Mouse (Mus musculus): ENCODE measurements around the gene Mob2.

Mob2 gene

DNA sequence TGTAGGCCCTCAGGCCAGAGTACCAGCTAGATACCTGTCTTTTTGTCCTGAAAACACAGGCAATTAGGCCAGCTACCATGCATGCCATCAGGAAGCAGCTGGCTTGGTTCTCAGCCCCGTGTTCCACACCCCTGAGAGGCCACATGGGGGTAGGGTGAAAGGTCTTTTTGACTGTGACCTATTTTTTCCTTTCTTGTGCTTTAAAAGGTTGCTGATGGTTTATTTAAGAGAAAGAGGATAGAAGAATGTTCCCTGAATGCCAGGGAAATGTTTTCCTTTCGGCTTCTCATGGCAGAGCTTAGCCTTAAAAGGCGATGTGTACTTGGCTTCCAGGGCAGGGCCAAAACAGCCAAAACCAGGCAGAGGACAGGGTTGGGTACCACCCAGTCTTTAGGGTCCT, 40.0 kb downstream of the Mob2 start:
- DNase-seq (ENCODE audit: low read depth): no peak

- DNase-seq (ENCODE audit: low read depth): no peak
Measured at GRCm38 (mm10) chr7:142019699-142020098, 41.2 kb downstream of the Mob2 start.

GRCm38 (mm10) chr7:142016562-142016961, 44.3 kb downstream of the Mob2 start:
- peak; percentile 58 for DNase-seq (ENCODE audit: low read depth)

GRCm38 (mm10) chr7:142001597-142002340, 59.1 kb downstream of the Mob2 start:
- no peak for DNase-seq (ENCODE audit: low read depth)

GRCm38 (mm10) chr7:142000661-142001060, 60.2 kb downstream of the Mob2 start:
- DNase-seq (ENCODE audit: low read depth): no peak

GRCm38 (mm10) chr7:141994121-141994520, 66.7 kb downstream of the Mob2 start:
- DNase-seq (ENCODE audit: low read depth): no peak

- no peak for DNase-seq (ENCODE audit: low read depth)
Measured at GRCm38 (mm10) chr7:141991183-141991582, 69.7 kb downstream of the Mob2 start.

- DNase-seq (ENCODE audit: low read depth): no peak
Measured at GRCm38 (mm10) chr7:141988314-141988806, 72.5 kb downstream of the Mob2 start.

DNA sequence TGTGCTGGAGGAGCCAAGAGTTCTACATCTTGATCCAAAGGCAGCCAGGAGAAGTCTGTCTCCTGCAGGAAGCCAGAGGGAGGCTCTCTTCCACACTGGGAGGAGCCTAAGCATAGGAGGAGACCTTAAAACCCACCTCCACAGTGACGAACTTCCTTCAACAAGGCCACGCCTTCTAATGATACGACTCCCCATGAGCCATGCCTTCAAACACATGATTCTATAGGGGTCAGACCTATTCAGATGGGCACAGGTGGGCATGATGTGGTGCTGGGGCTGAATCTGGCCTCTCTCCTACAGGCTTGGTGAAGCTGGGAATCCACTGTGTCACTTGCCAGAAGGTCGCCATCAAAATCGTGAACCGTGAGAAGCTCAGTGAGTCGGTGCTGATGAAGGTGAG, 79.6 kb downstream of the Mob2 start:
- DNase-seq (ENCODE audit: low read depth): no peak

DNA sequence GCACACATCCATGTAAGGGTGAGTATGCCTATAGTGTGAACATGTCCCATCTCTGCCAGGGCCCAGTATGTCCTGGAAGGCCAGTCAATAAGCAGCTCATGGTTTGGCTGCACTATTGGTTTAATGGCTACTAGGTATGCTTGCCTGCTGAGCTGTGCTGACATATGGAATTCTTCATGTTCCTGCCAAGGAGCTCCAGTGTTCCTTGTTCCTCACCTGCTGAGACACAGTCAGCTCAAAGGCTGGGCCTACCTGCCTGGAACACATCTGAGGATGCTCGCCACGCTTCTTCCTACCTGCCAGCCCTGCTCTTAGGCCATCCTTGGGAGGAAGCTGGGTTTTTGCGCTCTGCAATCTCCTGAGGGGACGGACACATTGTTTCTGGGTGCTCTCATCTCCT, 81.6 kb downstream of the Mob2 start:
- no peak for DNase-seq (ENCODE audit: low read depth)

DNA sequence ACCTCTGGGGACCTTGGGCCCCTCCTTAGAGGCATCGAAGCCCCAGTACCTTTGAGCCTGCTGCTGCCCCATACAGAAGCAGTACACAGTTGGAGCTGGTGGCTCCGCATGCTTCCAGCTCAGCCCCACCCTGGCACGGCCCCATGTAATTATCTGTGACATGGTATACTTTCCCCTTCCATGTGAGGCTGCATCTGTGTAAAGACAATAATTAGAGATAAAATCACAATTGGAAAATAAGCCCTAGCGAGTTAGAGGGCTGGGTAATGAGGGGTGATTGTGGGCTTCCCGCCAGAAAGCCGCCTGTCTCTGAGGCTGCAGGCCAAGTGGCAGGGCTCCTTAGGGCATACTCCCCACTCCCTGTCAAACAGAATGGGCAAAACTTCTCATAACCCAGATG, 82.9 kb downstream of the Mob2 start:
- DNase-seq (ENCODE audit: low read depth): no peak

- DNase-seq (ENCODE audit: low read depth): peak; percentile 11
Measured at GRCm38 (mm10) chr7:141972831-141973619, 87.8 kb downstream of the Mob2 start.

GRCm38 (mm10) chr7:141966281-141966680, 94.6 kb downstream of the Mob2 start:
- no peak for DNase-seq (ENCODE audit: low read depth)

GRCm38 (mm10) chr7:141962521-141962920, 98.3 kb downstream of the Mob2 start:
- no peak for DNase-seq (ENCODE audit: low read depth)

DNA sequence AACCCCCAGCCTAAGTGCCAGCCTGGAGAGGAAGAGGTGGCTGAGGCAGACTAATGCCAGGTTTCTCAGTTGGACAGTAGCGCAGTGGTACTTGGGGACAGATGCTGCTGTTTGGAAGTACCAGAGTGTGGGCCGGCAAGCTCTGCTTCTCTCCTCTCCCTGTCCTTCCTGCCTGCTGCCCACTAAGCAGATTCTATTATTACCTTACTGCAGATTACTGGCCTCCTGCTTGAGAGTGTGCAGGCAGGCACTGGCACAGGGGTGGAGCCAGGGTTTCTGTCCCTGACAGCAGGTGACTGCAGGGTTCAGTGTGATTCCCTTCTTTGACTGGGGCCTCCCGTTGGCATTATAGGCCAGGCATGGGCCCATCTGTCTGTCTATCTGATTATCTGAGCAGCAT, 99.4 kb downstream of the Mob2 start:
- no peak for DNase-seq (ENCODE audit: low read depth)

- no peak for DNase-seq (ENCODE audit: low read depth)
Measured at GRCm38 (mm10) chr7:141960926-141961325, 99.9 kb downstream of the Mob2 start.

- DNase-seq (ENCODE audit: low read depth): no peak
Measured at GRCm38 (mm10) chr7:141959133-141959532, 101.7 kb downstream of the Mob2 start.

Measured in naive thymus-derived CD4-positive, alpha-beta T cell, adult 2 months (primary cell).